Mouse (Mus musculus): ENCODE measurements around the gene Gm20696.

DNA sequence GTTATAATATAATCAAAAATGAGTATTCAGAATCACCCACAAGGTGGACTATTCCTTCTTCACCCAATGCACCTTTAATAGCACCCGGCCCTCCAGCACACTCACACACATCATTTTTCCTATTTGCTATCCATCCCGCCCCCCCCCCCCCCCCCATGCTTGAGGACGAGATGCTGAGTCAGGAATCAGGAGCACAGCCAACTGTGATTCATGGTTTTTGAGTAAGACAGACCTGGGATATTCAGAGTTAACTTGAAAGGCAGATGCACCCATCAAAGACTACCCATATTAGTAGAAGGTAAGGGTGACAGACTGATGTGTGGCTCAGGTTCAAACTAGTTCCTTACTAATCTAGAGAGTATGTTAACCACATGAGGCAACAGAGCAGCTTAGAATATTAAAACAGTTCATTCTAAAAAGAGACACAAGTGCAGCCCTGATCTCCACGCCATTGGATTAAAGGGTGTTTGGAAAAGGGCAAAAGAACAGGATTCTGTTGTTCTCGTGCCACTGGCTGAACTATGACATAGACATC lies 417.0 kb downstream of the Gm20696 start:
- no peak for TF ChIP-seq EP300 (optimal IDR thresholded peaks at IDR 0.05)
- no peak for TF ChIP-seq CTCF (IDR thresholded peaks at IDR 0.05; ENCODE audit: low read depth)
